Mouse (Mus musculus): ENCODE measurements around the gene Sh2d1b1.

Sh2d1b1 gene

DNA sequence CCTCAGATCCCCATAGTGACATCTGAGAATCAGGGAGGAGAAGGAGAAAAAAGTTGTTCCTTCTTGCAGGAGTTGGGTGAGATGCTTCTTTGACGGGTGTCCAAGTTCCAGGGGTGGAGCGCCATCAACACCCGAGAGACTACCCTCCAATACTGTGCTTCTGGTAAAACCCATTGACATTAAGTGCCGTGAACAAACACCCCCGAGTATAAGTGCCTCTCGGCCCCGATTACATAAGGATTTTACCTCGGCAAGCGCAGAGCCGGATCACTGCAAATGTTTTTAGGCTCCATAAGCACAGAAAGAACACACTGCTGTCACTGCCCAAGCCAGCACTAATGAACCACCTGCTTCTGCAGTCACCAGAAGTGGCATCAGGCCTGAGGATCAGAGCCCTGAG is 45.9 kb downstream of the Sh2d1b1 start:
- no peak for DNase-seq (ENCODE audit: low read depth, low spot score)

GRCm38 (mm10) chr1:170324312-170324711 is 47.2 kb downstream of the Sh2d1b1 start:
- DNase-seq (ENCODE audit: low read depth, low spot score) = no peak

- DNase-seq (ENCODE audit: low read depth, low spot score) = no peak
Measured at GRCm38 (mm10) chr1:170325277-170325676, 48.2 kb downstream of the Sh2d1b1 start.

- DNase-seq (ENCODE audit: low read depth, low spot score) = no peak
Measured at GRCm38 (mm10) chr1:170331926-170332325, 54.8 kb downstream of the Sh2d1b1 start.

DNA sequence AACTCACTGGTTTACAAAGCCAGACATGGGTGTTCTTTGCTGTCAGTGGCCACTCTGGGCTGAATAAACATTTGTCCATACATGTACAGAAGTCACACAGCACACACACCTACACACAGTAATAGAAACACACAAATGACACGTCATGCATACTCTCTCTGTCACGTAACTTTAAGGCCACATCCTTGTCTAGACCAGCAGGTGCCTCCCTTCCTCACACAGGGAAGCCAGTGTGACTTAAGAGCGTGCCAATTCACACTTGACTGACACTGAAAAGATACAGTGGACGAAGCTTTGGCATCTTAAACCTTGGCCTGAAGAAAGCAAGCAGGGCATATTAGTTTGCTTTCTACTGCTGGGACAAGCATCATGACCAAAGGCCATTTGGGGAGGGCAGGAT is 55.7 kb downstream of the Sh2d1b1 start:
- DNase-seq (ENCODE audit: low read depth, low spot score) = no peak

Data from embryo, embryonic 11.5 days (tissue).